Mouse (Mus musculus): Measurements from ENCODE around the gene Crip1. TPM values are rescaled to one million over a fixed set of nuclear protein-coding genes. Genes with fewer than 3 reads are reported as not detected.
A peak's percentile ranks its signal among the peaks of the same experiment; 100 is the strongest.

Crip1 gene
- polyA plus RNA-seq, 1 experiment from 2014 or later = 63.5 TPM

DNA sequence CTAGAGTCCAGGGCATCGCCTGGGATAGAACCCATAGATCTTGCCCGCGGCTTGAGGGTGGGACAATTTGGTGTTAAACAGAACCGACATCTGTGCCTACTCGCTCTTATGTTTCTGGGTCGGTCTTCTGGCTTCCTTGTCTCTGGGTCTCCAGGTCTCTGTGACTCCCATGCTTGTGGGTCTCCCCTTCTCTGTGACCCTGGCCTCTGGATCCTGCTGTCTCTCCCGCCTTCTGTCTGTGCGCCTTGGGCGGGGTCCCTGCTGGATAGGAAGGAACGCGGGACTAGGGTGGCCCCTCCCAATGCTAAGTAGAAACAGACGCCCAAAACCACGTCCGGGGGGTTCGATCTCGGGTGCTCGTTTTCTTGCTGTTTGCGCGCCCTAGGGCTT lies 6.2 kb downstream of the Crip1 start:
- Histone ChIP-seq H3K27ac (replicated peaks; ENCODE audit: low read depth, low read length) (no peak overlapping the region), H3K9ac (replicated peaks; ENCODE audit: low read length) (no peak overlapping the region; the same call in 1 of the 2 replicates), H3K4me1 (ENCODE audit: control insufficient read depth, insufficient read depth, low read length) (peaks cover 3% of the 10 kb centered on the region; the same call in 1 of the 2 replicates)

GRCm38 (mm10) chr12:113152991-113153525 lies 6.9 kb downstream of the Crip1 start:
- H3K27me3 ChIP-seq (ENCODE audit: control insufficient read depth, insufficient read depth, low read length) = peaks cover 2% of the 10 kb centered on the region
- H3K27ac ChIP-seq (replicated peaks; ENCODE audit: low read depth, low read length) = no peak overlapping the region
- ATAC-seq (replicated peaks; ENCODE audit: insufficient number of reproducible peaks, low FRiP score, low TSS enrichment, low read depth) = no peak
- no peaks in the 10 kb centered on the region for H3K36me3 ChIP-seq (replicated peaks; ENCODE audit: control insufficient read depth, insufficient read depth, low read depth, low read length)
- no peak for DNase-seq (ENCODE audit: low spot score)
- H3K9me3 ChIP-seq (replicated peaks; ENCODE audit: control insufficient read depth, low read length) = no peaks in the 10 kb centered on the region
- no peak overlapping the region for H3K4me2 ChIP-seq (ENCODE audit: low read depth, low read length)
- WGBS = 73% methylated on average over 6 of the region's 6 CpGs
- H3K4me1 ChIP-seq (ENCODE audit: control insufficient read depth, insufficient read depth, low read length) = peaks cover 5% of the 10 kb centered on the region; the same call in 1 of the 2 replicates
- H3K4me3 ChIP-seq (ENCODE audit: low read depth, low read length) = no peak overlapping the region
- H3K9ac ChIP-seq (replicated peaks; ENCODE audit: low read length) = no peak overlapping the region

More for the DNA sequence above, 6.2 kb downstream of the Crip1 start:
- peaks cover 2% of the 10 kb centered on the region for H3K27me3 ChIP-seq (ENCODE audit: control insufficient read depth, insufficient read depth, low read length)
- H3K36me3 ChIP-seq (replicated peaks; ENCODE audit: control insufficient read depth, insufficient read depth, low read depth, low read length) = no peaks in the 10 kb centered on the region
- DNase-seq (ENCODE audit: low spot score) (no peak), ATAC-seq (replicated peaks; ENCODE audit: insufficient number of reproducible peaks, low FRiP score, low TSS enrichment, low read depth) (no peak)
- peak overlapping the region; percentile 40 for H3K4me3 ChIP-seq (ENCODE audit: low read depth, low read length)
- 16% methylated on average over 19 of the region's 19 CpGs for WGBS
- no peaks in the 10 kb centered on the region for H3K9me3 ChIP-seq (replicated peaks; ENCODE audit: control insufficient read depth, low read length)
- peak overlapping the region; percentile 86 for H3K4me2 ChIP-seq (ENCODE audit: low read depth, low read length)

GRCm38 (mm10) chr12:113153971-113154370 lies 7.9 kb downstream of the Crip1 start:
- Histone ChIP-seq H3K9ac (replicated peaks; ENCODE audit: low read length) (no peak overlapping the region), H3K9me3 (replicated peaks; ENCODE audit: control insufficient read depth, low read length) (no peaks in the 10 kb centered on the region), H3K4me3 (ENCODE audit: low read depth, low read length) (no peak overlapping the region), H3K27ac (replicated peaks; ENCODE audit: low read depth, low read length) (no peak overlapping the region), H3K27me3 (ENCODE audit: control insufficient read depth, insufficient read depth, low read length) (peaks cover 2% of the 10 kb centered on the region), H3K4me2 (ENCODE audit: low read depth, low read length) (no peak overlapping the region), H3K4me1 (ENCODE audit: control insufficient read depth, insufficient read depth, low read length) (peaks cover 5% of the 10 kb centered on the region; the same call in 1 of the 2 replicates), H3K36me3 (replicated peaks; ENCODE audit: control insufficient read depth, insufficient read depth, low read depth, low read length) (no peaks in the 10 kb centered on the region)
- DNase-seq (ENCODE audit: low spot score) = no peak
- no peak for ATAC-seq (replicated peaks; ENCODE audit: insufficient number of reproducible peaks, low FRiP score, low TSS enrichment, low read depth)
- 95% methylated on average over 7 of the region's 7 CpGs for WGBS

GRCm38 (mm10) chr12:113154747-113155075 lies 8.6 kb downstream of the Crip1 start:
- Histone ChIP-seq H3K4me1 (ENCODE audit: control insufficient read depth, insufficient read depth, low read length) (peaks cover 5% of the 10 kb centered on the region; the same call in 1 of the 2 replicates), H3K27ac (replicated peaks; ENCODE audit: low read depth, low read length) (no peak overlapping the region), H3K4me2 (ENCODE audit: low read depth, low read length) (peak overlapping the region; percentile 76), H3K9me3 (replicated peaks; ENCODE audit: control insufficient read depth, low read length) (no peaks in the 10 kb centered on the region), H3K27me3 (ENCODE audit: control insufficient read depth, insufficient read depth, low read length) (peaks cover 2% of the 10 kb centered on the region), H3K4me3 (ENCODE audit: low read depth, low read length) (no peak overlapping the region), H3K36me3 (replicated peaks; ENCODE audit: control insufficient read depth, insufficient read depth, low read depth, low read length) (no peaks in the 10 kb centered on the region), H3K9ac (replicated peaks; ENCODE audit: low read length) (peak overlapping the region; percentile 64; the same call in 1 of the 2 replicates)
- ATAC-seq (replicated peaks; ENCODE audit: insufficient number of reproducible peaks, low FRiP score, low TSS enrichment, low read depth) = no peak
- WGBS = 81% methylated on average over 6 of the region's 6 CpGs
- DNase-seq (ENCODE audit: low spot score) = no peak

DNA sequence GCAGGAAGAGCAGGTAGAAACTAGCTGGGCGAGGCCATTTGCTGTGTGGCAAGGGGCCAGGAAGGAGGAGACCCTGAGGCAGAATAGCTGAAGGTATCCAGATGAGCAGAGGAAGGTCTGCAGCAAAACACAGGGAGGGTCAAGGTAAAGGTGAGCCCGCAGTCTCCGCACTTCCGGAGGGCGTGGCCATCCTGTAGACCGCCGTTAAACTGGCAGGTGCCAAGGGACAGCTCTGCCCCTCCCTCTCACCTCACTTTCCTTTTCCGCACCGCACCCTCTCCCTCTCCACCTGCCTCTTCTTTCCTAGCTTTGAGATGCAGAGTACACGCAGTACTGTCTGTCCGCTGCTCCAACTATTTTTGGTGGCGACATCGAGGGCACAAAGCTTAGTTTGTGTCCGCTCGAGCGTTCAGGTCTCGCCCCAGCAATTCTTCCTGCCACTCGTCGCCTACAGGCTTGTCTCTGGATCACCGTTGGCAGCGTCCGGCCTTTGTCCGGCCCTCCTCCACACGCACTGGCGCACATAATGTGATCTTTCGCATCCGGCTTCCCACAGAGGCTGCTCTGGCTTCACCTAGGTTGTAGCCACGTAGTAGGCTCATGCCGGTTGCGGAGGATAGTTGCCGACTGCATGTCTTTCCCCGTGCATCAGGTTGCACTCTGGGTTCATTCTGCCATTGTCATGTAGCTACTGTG lies 9.1 kb downstream of the Crip1 start:
- peak overlapping the region; percentile 62 for H3K4me3 ChIP-seq (ENCODE audit: low read depth, low read length)
- no peaks in the 10 kb centered on the region for H3K36me3 ChIP-seq (replicated peaks; ENCODE audit: control insufficient read depth, insufficient read depth, low read depth, low read length)
- peak overlapping the region; percentile 25 for H3K27ac ChIP-seq (replicated peaks; ENCODE audit: low read depth, low read length)
- H3K4me1 ChIP-seq (ENCODE audit: control insufficient read depth, insufficient read depth, low read length) = peaks cover 5% of the 10 kb centered on the region; the same call in 1 of the 2 replicates
- peak overlapping the region; percentile 64 for H3K9ac ChIP-seq (replicated peaks; ENCODE audit: low read length)
- peak overlapping the region; percentile 76 for H3K4me2 ChIP-seq (ENCODE audit: low read depth, low read length)
- WGBS = 4% methylated on average over 31 of the region's 32 CpGs
- peaks cover 2% of the 10 kb centered on the region for H3K27me3 ChIP-seq (ENCODE audit: control insufficient read depth, insufficient read depth, low read length)
- DNase-seq (ENCODE audit: low spot score) (no peak), ATAC-seq (replicated peaks; ENCODE audit: insufficient number of reproducible peaks, low FRiP score, low TSS enrichment, low read depth) (peak; percentile 0; the same call in 1 of the 2 replicates)
- no peaks in the 10 kb centered on the region for H3K9me3 ChIP-seq (replicated peaks; ENCODE audit: control insufficient read depth, low read length)

DNA sequence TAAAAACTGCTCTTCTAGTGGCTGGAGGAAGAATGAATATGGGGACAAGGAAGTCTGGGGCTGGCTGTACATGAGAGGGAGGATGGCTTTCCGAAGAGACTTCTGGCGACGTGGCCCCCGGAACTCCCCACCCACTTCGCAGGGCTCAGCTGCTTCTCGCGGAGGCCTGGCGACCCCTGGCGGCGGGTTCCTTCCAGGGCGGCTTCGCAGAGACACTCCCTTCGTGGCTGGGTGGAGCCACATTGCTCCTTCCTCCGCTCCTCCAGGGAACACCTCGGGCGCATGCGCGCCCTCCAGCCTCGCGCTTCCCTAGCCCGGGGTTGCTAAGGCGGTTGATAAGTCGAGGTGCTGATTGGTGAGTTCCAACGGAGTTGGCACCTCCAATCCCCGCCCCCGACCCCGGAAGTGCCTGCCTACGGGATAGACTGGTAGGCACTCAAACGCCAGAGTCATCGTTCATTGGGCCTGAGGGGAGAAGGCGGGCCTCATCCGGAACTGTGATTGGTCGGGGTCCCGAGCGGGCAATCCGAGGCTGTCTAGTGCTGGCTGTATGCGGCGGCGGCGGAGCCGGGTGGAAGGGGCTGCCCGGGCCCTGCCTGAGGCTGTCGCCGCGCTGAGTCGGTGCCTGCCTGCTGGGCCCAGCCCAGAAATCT lies 9.9 kb downstream of the Crip1 start, which contains the start of gene Tedc1:
Gene Tedc1, plus strand, starts transcription at position 535 of the 653 bp plus-strand sequence.
- WGBS = under 1% methylated on average over 46 of the region's 46 CpGs
- peak; percentile 99 for DNase-seq (ENCODE audit: low spot score)
- peak within 1 kb of the TSS; percentile 25 for H3K27ac ChIP-seq (replicated peaks; ENCODE audit: low read depth, low read length)

DNA sequence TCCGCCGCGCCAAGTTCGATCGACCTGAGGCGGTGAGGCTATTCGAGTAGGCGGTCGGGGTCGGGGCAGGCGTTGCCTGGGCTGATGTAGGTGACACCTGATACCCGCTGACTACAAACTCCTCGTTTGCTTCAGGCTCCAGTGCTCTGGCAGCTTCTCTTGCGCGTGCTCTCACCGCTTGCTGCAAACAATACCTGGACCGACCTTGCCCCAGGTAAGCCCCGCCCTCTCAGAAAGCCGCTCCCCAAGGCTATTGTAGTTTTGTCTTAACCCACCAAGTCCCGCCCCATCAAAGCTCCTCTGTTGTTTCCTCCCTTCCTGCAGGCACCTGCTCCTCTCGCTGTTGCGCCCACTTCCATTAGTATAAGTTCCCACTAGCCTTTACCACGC lies 10.4 kb downstream of the Crip1 start:
- Histone ChIP-seq H3K36me3 (replicated peaks; ENCODE audit: control insufficient read depth, insufficient read depth, low read depth, low read length) (no peaks in the 10 kb centered on the region), H3K27ac (replicated peaks; ENCODE audit: low read depth, low read length) (no peak overlapping the region), H3K9ac (replicated peaks; ENCODE audit: low read length) (peak overlapping the region; percentile 52), H3K9me3 (replicated peaks; ENCODE audit: control insufficient read depth, low read length) (no peaks in the 10 kb centered on the region), H3K4me1 (ENCODE audit: control insufficient read depth, insufficient read depth, low read length) (peaks cover 5% of the 10 kb centered on the region; the same call in 1 of the 2 replicates), H3K4me2 (ENCODE audit: low read depth, low read length) (peak overlapping the region; percentile 76), H3K4me3 (ENCODE audit: low read depth, low read length) (peak overlapping the region; percentile 62), H3K27me3 (ENCODE audit: control insufficient read depth, insufficient read depth, low read length) (peaks cover 2% of the 10 kb centered on the region; the same call in 1 of the 2 replicates)
- DNase-seq (ENCODE audit: low spot score) = no peak
- WGBS = under 1% methylated on average over 23 of the region's 23 CpGs
- ATAC-seq (replicated peaks; ENCODE audit: insufficient number of reproducible peaks, low FRiP score, low TSS enrichment, low read depth) = no peak

More for the DNA sequence above, 9.9 kb downstream of the Crip1 start, which contains the start of gene Tedc1:
- H3K4me2 ChIP-seq (ENCODE audit: low read depth, low read length) = peak within 1 kb of the TSS; percentile 76
- H3K9me3 ChIP-seq (replicated peaks; ENCODE audit: control insufficient read depth, low read length) = no peaks in the 10 kb centered on the region
- ATAC-seq (replicated peaks; ENCODE audit: insufficient number of reproducible peaks, low FRiP score, low TSS enrichment, low read depth) = peak; percentile 98
- no peaks in the 10 kb centered on the region for H3K36me3 ChIP-seq (replicated peaks; ENCODE audit: control insufficient read depth, insufficient read depth, low read depth, low read length)
- H3K4me3 ChIP-seq (ENCODE audit: low read depth, low read length) = peak within 1 kb of the TSS; percentile 62
- H3K27me3 ChIP-seq (ENCODE audit: control insufficient read depth, insufficient read depth, low read length) = peaks cover 2% of the 10 kb centered on the region
- H3K4me1 ChIP-seq (ENCODE audit: control insufficient read depth, insufficient read depth, low read length) = peaks cover 5% of the 10 kb centered on the region; the same call in 1 of the 2 replicates
- peak within 1 kb of the TSS; percentile 64 for H3K9ac ChIP-seq (replicated peaks; ENCODE audit: low read length)
